Mouse (Mus musculus) midbrain, embryonic 10.5 days (tissue): Measurements from ENCODE around the gene Adgrg5. TPM values are rescaled to one million over a fixed set of nuclear protein-coding genes. Genes with fewer than 3 reads are reported as not detected.

ENCODE experiments used
- DNase-seq: peaks from one replicate; pipeline ENCODE4 v3.0.0-alpha.2; 2017; ENCODE audit warnings: low spot score
- H3K27ac ChIP-seq: fragments of 300-500 bp; sonication (generic); replicated peaks from 2 replicates; pipeline ENCODE4 v1.5.1; 2016; ENCODE audit warnings: mild to moderate bottlenecking
- H3K27me3 ChIP-seq: fragments of 300-500 bp; sonication (generic); 2 replicates; pipeline ENCODE4 v1.6.1; 2016; ENCODE audit warnings: low read depth, mild to moderate bottlenecking; ENCODE audit not compliant: poor library complexity, severe bottlenecking
- H3K36me3 ChIP-seq: fragments of 300-500 bp; sonication (generic); 2 replicates; pipeline ENCODE4 v1.6.1; 2016; ENCODE audit warnings: mild to moderate bottlenecking, moderate library complexity
- H3K4me1 ChIP-seq: fragments of 300-500 bp; sonication (generic); 2 replicates; pipeline ENCODE4 v1.6.1; 2016
- H3K4me3 ChIP-seq: fragments of 300-500 bp; sonication (generic); 2 replicates; pipeline ENCODE4 v1.5.1; 2016; ENCODE audit warnings: mild to moderate bottlenecking, moderate library complexity
- H3K9me3 ChIP-seq: fragments of 300-500 bp; sonication (generic); replicated peaks from 2 replicates; pipeline ENCODE4 v1.6.1; 2016; ENCODE audit warnings: mild to moderate bottlenecking
- WGBS: fragments of 180-500 bp; shearing (Covaris S2); methylation state at CpG from one replicate; pipeline ENCODE4 v1.1.7; 2016; 5-methylcytosine and 5-hydroxymethylcytosine counted together
- polyA plus RNA-seq: library from polyadenylated mRNA; unstranded; fragments of >200 nt; fragmentation: Nextera tagmentation; extraction: Ambion mirVana; gene quantifications from 2 replicates; pipeline ENCODE4 v1.2.1, GENCODE M21; 2016

Gene Adgrg5
- polyA plus RNA-seq, 1 experiment from 2014 or later = 0.74 TPM

DNA sequence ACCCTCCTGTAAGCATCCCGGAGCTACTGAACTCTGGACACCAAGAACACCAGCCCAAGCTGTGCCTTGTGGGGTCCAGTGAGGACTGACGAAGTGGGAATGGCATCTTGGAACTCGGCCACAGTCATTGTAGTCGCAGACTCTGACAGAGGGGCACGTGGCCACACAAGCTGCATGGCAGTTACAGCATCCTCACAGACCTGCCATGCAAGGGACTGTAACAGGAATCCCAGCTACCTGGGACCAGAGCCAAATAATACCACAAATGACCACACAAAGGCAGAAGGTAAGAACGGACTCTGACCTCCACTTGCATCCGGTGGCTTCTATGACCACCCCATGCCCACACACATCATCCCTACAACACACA is 30.9 kb downstream of the Adgrg5 start:
- Histone ChIP-seq H3K9me3 (no peaks in the 10 kb centered on the region), H3K27ac (no peak overlapping the region), H3K4me1 (0 out of 2 replicates have a peak, but pooled peaks cover 3% of the 10 kb centered on the region), H3K36me3 (no peaks in the 10 kb centered on the region), H3K4me3 (no peak overlapping the region), H3K27me3 (no peaks in the 10 kb centered on the region)
- WGBS = 88% methylated on average over 7 of the region's 7 CpGs
- no peak for DNase-seq

DNA sequence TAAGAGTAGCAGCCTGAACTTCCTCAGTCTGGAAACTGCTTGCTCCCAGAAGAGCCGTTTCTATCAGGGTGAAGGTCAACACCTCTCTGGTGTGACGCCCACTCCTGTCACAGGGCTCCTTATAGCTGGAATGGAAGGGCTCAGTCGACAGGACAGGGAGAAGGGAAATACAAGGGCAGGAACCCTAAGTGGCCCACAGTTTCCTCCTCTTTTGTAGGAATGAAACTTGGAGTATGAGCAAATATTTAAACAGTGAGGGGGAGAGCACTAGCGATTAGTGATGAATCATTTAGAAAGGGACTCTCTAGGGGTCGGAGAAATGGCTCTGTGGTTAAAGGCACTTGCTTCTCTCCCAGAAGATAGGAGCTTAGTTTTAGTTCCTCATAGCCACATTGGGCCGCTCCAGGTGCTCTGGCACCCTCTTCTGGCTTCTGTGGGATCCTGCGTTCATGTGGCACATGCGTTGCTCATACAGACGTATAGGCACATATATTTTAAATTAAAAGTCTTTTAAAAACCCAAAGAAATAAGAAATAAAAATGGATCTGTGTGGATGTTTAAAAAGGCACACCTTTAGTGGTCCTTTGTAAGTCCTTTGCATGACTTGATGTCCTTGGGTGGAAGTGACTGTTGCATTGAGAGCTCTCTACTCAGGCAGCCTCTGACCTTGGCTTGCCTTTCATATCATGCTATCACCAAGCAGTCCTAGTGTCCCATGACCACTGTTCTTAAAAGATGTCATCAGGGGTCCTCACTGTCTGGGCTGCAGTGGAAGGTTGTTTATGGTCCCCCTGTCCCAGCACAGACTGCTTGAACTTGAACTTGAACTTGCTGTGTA is 31.6 kb downstream of the Adgrg5 start:
- DNase-seq = peak; percentile 37
- no peaks in the 10 kb centered on the region for H3K36me3 ChIP-seq
- 39% methylated on average over 9 of the region's 9 CpGs for WGBS
- no peaks in the 10 kb centered on the region for H3K27me3 ChIP-seq
- H3K4me1 ChIP-seq = 0 out of 2 replicates have a peak, but pooled peaks cover 3% of the 10 kb centered on the region
- H3K9me3 ChIP-seq = no peaks in the 10 kb centered on the region
- H3K4me3 ChIP-seq = no peak overlapping the region
- H3K27ac ChIP-seq = no peak overlapping the region

DNA sequence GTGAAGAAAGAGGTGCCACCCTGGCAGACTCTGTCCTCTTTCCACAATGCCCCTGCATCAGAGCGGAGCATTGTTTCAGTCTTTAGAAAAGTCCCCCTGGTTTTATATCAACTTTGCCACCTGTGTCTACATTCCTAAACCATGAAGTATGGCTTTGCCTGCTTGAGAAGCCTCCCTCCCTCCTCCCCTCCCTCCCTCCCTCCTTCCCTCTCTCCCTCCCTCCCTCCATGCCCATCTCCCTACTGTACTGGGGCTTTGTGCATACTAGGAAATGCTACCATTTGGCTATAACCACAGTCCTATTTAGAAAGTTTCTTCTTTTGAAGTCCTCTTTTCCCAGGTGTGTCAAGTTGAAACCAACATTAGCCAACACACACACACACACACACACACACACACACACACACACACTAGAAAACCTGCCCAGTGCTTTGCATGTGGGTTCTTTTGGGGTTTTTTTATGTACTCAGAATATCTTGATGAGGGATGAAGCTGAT is 32.6 kb downstream of the Adgrg5 start:
- no peak for DNase-seq
- Histone ChIP-seq H3K4me1 (0 out of 2 replicates have a peak, but pooled peaks cover 3% of the 10 kb centered on the region), H3K4me3 (no peak overlapping the region), H3K27ac (no peak overlapping the region), H3K36me3 (no peaks in the 10 kb centered on the region), H3K9me3 (no peaks in the 10 kb centered on the region), H3K27me3 (no peaks in the 10 kb centered on the region)
- 93% methylated on average over 1 of the region's 1 CpGs for WGBS

DNA sequence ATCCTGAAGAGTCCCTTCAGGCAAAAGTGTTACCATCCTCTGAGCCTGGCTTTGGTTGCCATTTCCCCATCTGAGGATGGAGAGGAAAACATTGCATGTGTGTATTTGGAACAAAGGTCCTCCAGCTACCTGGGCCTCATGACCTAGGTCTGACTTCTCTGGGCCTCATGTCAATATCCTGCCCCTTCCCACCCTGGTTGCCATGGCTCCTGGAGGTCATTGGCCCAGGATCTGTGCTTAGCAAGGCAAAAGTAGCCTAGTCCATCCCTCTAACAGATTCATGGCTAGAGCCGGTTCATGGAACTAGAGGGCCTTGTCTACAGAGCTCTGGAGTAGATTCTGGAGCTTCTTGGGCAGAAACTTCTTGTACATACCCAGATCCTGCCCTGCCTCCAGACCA is 38.7 kb downstream of the Adgrg5 start:
- no peak for DNase-seq
- H3K4me3 ChIP-seq = no peak overlapping the region
- H3K27ac ChIP-seq = no peak overlapping the region
- 76% methylated on average over 1 of the region's 1 CpGs for WGBS
- H3K36me3 ChIP-seq = no peaks in the 10 kb centered on the region
- no peaks in the 10 kb centered on the region for H3K4me1 ChIP-seq
- no peaks in the 10 kb centered on the region for H3K27me3 ChIP-seq
- H3K9me3 ChIP-seq = no peaks in the 10 kb centered on the region

DNA sequence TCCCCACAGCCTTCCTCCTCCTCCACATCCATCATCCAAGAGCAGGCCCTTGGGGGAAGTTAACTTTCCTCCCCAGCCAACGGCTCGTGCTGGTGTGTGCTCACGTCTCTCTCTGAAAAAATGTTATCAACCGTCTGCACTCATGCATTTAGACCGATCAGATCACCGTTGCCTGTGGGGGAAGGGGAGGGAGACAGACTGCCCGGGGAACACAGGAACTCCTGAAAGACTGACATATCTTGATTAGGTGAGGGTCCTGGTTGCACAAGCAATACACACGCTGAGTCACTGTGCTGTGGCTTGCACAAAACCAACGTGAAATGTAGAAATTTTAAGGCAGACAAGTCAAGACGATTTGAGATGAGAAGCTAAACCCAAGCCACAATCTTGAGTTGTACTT is 41.3 kb downstream of the Adgrg5 start:
- no peak overlapping the region for H3K27ac ChIP-seq
- no peaks in the 10 kb centered on the region for H3K36me3 ChIP-seq
- H3K27me3 ChIP-seq = no peaks in the 10 kb centered on the region
- no peaks in the 10 kb centered on the region for H3K4me1 ChIP-seq
- H3K9me3 ChIP-seq = no peaks in the 10 kb centered on the region
- no peak for DNase-seq
- H3K4me3 ChIP-seq = no peak overlapping the region
- WGBS = 75% methylated on average over 10 of the region's 10 CpGs

DNA sequence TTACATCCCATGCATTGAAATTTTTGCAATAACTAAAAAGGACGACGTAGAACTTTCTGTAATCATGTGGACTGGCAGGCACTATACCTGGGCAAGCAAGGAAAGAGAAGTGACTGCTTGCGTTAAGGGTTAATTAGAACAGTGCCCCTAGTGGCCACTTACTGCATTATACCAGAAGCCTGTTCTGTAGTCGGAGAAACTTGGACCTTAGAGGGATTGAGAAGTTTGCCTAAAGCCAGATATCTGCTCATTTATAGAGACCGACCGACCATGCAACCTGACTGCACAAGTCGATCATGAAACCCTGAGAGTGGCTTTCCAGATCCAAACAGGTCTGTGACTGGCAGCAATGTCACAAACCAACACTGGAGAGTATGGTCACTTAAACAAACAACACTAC is 43.1 kb downstream of the Adgrg5 start:
- Histone ChIP-seq H3K36me3 (no peaks in the 10 kb centered on the region), H3K27me3 (no peaks in the 10 kb centered on the region), H3K4me1 (no peaks in the 10 kb centered on the region), H3K4me3 (no peak overlapping the region), H3K27ac (no peak overlapping the region), H3K9me3 (no peaks in the 10 kb centered on the region)
- peak; percentile 61 for DNase-seq
- WGBS = 22% methylated on average over 7 of the region's 7 CpGs

DNA sequence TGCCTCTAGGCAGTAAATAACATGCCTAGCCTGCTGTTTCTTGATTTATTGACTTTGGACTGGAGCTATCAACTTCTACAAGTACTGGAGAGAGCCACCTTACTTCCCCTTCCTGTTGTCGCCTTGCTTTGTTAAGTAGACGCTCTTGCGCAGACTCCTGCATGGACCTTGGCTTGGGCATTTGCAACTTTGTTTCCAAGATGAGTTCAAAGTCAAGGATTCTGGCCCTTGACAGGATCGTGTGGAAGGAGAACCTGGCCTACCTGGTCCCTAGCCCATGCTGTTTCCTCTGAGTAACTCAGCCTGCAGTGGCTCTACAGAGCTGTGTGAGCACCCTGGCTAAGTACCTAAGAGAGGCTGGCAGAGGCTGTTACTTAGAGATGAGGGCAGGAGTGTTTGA is 43.6 kb downstream of the Adgrg5 start:
- 87% methylated on average over 4 of the region's 4 CpGs for WGBS
- no peak for DNase-seq
- Histone ChIP-seq H3K4me3 (no peak overlapping the region), H3K4me1 (no peaks in the 10 kb centered on the region), H3K27me3 (no peaks in the 10 kb centered on the region), H3K36me3 (no peaks in the 10 kb centered on the region), H3K9me3 (no peaks in the 10 kb centered on the region), H3K27ac (no peak overlapping the region)

DNA sequence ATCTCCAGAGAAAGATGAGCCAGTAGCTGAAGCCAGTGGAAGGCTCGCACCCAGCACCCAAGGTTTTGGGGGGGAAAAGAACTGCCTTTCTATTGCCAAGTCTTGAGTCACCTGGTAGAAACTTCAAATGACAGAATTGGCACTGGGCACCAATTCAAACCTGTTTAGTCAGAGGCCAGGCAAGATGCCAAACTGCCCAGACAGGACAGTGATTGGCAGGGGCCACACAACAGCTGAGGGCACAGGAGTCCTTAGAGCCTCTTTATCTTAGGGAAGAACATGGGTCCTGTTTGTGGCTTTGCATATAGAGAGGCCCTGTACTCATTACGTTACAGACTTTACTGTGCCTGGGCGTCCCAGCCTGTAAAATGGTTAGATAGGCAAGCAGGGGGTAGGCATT is 44.1 kb downstream of the Adgrg5 start:
- Histone ChIP-seq H3K4me3 (no peak overlapping the region), H3K36me3 (no peaks in the 10 kb centered on the region), H3K27me3 (no peaks in the 10 kb centered on the region), H3K4me1 (no peaks in the 10 kb centered on the region), H3K9me3 (no peaks in the 10 kb centered on the region), H3K27ac (no peak overlapping the region)
- DNase-seq = no peak
- 80% methylated on average over 3 of the region's 3 CpGs for WGBS

DNA sequence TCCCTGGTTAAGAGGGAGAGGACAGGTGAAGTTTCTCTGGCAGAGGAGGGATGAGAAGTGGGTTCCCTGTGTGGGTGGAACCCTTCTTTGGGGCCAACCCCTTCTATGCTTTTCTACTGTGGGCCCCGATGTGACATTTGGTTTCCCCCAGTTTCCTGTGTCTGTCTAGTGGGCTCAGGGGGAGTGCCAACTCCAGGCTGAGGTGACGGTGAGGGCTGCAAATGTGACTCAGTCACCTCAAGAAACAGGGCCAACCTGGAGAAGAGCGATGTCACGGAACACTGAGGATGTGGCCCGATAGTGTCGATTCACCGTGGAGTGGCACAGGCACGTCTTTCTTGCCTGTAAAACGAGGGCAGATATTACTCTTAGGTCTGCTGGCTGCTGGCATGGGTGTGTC is 49.8 kb downstream of the Adgrg5 start:
- WGBS = 88% methylated on average over 9 of the region's 9 CpGs
- Histone ChIP-seq H3K4me1 (peaks cover 23% of the 10 kb centered on the region), H3K9me3 (no peaks in the 10 kb centered on the region), H3K27ac (no peak overlapping the region), H3K36me3 (no peaks in the 10 kb centered on the region), H3K27me3 (peaks cover 31% of the 10 kb centered on the region), H3K4me3 (no peak overlapping the region)
- no peak for DNase-seq

DNA sequence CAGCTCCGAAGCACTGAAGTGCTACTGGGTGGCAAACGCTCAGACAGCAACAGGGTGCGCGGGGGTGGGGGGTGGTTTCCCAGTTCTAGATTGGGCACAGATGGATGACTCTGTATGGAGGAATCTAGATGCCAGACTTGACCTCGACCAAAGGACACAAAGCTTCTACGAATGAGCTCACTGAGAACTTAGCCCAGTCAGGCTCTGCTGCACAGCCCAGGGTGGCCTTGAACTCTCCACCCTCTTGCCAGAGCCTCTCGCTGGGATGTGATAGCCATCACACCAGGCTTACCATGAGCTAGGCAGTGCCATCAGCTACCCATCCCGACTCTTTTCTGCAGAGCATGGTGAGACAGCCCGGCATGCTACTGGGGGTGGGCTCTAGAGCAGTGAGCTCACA is 50.3 kb downstream of the Adgrg5 start:
- H3K27me3 ChIP-seq = peaks cover 37% of the 10 kb centered on the region

DNA sequence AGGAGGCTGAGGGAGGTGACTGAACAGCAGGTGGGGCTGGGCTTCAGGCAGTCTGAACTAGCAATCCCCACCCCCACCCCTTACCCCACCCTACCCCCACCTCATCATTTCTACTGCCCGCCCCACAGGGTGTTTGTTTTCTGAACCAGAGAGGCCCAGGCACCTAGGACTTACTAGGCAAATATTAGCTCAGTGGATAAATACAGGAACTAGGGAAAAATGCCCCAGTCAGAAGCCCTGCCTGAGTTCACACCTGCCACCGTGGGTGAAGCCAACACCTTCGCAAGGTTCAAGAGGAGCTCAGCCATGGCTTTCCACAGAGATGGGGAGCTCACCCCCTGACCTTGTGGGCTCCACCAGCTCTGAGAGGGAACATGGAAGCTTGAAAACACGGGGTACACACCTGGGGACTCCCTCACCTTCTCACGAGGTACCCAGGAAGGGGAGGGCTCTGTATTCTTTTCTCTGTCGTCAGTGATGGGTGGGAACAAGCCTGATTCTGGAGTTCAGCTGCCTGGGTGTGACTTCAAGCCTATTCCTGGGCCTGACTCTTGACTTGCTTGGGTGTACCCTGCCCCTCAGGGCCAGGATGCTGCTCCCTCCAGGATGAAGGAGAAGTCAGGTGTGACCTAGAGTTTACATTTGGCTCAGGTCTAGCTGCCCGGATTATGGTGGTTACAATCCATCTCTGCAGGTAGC is 51.1 kb downstream of the Adgrg5 start, which contains the start of gene Adgrg1:
Adgrg1 (plus strand) TSS at position 285 of the 699 bp plus-strand sequence.
- H3K4me1 ChIP-seq = peaks cover 29% of the 10 kb centered on the region
- 0 out of 2 replicates have a peak within 1 kb of the TSS, but pooled peaks have one; percentile 13 for H3K27ac ChIP-seq
- H3K4me3 ChIP-seq = no peak within 1 kb of the TSS
- H3K36me3 ChIP-seq = no peaks in the 10 kb centered on the region
- no peaks in the 10 kb centered on the region for H3K9me3 ChIP-seq
- WGBS = 59% methylated on average over 7 of the region's 7 CpGs
- H3K27me3 ChIP-seq = peaks cover 45% of the 10 kb centered on the region
- no peak for DNase-seq

More for the DNA sequence above, 50.3 kb downstream of the Adgrg5 start:
- no peak for DNase-seq
- Histone ChIP-seq H3K36me3 (no peaks in the 10 kb centered on the region), H3K4me1 (peaks cover 28% of the 10 kb centered on the region), H3K9me3 (no peaks in the 10 kb centered on the region), H3K4me3 (no peak overlapping the region), H3K27ac (0 out of 2 replicates have a peak overlapping the region, but pooled peaks have one; percentile 13)
- 87% methylated on average over 9 of the region's 9 CpGs for WGBS

DNA sequence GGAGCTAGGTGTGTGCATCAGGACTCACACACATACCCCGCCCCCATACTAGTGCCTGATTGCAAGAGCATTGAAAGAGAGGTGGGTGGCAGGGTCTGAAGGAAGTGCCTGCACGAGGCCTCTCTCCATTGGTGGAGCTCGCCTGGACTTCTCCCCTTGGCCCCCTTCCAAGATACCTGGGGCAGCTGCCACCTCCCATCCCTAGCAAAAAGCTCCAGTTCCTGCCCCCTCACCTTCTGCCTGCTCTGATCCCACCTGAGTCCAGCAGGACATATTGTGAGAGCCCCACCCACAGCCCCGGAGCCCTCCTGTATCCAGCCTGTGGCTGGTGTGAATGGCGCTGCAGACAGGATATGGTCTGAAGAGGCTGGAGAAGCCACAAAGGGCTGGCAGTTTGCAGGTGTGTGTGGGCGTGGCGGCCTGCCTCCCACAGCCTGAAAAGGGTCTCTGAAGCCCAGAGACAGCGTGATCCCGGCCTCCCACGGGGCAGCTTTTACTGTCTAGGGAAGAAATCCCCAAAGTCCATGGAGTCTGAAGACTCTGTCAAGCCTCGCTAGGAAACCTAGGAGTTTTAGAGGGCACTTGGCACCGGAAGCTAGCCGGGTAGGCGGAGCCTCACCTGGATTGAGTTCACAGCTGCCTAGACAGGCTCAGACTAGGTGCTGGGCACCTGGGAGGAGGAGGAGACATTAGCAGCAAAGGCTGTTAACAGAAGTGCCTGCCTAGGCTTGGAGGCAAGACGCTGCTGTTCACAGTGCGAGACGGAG is 53.3 kb downstream of the Adgrg5 start:
- 20% methylated on average over 17 of the region's 17 CpGs for WGBS
- no peaks in the 10 kb centered on the region for H3K9me3 ChIP-seq
- DNase-seq = no peak
- H3K36me3 ChIP-seq = no peaks in the 10 kb centered on the region
- H3K27me3 ChIP-seq = peaks cover 52% of the 10 kb centered on the region
- peaks cover 43% of the 10 kb centered on the region for H3K4me1 ChIP-seq
- H3K4me3 ChIP-seq = peak overlapping the region; percentile 1
- H3K27ac ChIP-seq = peak overlapping the region; percentile 52
